ENCODE assay signal across 8 mouse cellular contexts in the genomic region with DNA sequence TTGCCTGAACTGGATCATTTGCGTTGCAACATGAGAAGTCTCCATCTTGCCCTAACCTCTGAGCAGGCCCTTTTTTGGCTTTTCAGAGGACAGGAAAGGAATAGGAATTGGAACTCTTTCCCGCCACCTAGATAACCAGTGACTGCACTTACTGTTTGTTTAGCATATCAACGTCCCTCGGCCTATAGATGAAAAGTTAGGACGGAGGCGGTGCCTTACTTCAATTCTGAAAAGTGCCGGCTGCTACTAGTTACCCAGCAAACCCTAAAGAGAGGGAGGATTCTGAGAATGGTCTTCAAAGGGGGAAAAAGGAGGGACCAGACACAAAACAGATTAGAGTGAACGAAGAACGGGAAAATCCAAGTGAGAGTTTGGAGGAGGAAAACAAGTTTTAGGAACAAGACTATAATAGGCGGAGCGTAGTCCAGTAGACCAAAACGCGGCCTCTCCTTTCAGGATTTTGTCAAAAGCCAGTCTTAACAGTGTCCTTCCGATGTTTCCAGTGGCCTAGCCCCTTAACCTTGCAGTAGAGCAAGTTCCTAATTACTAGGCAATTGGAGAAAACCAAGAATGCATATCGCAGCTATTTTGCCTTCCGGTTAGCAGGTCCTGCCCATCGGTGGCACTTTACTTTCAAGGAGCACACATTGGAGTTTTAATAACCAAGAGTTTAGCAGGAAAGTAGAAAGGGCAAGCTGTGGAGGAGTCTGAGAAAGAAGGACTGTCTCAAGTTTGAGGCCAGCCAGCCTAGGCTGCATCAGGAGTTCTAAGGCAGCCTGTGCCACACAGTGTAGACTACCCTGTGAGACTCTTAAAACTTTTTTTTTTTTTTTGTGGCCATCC. TPM values are rescaled to one million over a fixed set of nuclear protein-coding genes. Genes with fewer than 3 reads are reported as not detected.
A peak's percentile ranks its signal among the peaks of the same experiment; 100 is the strongest.
DNase-seq lines count a peak whose midpoint lies in the region; ATAC-seq lines count a peak whose summit lies in the region.

No protein-coding gene starts in this region.

- H3K27ac ChIP-seq in liver, embryonic 11.5 days (ENCODE audit: low read depth, low read length): peak overlapping the region; percentile 65
- H3K27ac ChIP-seq in embryonic facial prominence, embryonic 14.5 days (replicated peaks; ENCODE audit: low read depth, low read length): peak overlapping the region; percentile 97
- H3K27ac ChIP-seq in intestine, embryonic 15.5 days: peak overlapping the region; percentile 99
- H3K27ac ChIP-seq in neural tube, embryonic 15.5 days (replicated peaks): peak overlapping the region; percentile 81

- no peaks in the 10 kb centered on the region for H3K36me3 ChIP-seq in liver, embryonic 11.5 days (ENCODE audit: control insufficient read depth, insufficient read depth, low read length)
- H3K36me3 ChIP-seq in embryonic facial prominence, embryonic 14.5 days (ENCODE audit: control insufficient read depth, insufficient read depth, low read length): no peaks in the 10 kb centered on the region
- H3K36me3 ChIP-seq in intestine, embryonic 15.5 days: no peaks in the 10 kb centered on the region
- no peaks in the 10 kb centered on the region for H3K36me3 ChIP-seq in neural tube, embryonic 15.5 days

- DNase-seq in liver, embryonic 11.5 days (ENCODE audit: low spot score): no peak
- no peak for DNase-seq in liver
- DNase-seq in embryonic facial prominence, embryonic 14.5 days (ENCODE audit: low spot score): peak; percentile 33
- no peak for DNase-seq in adipocyte (ENCODE audit: low spot score)
- DNase-seq in cerebellum, postnatal 25 days: no peak

- 0 out of 2 replicates have a peak, but pooled peaks have one; percentile 3 for ATAC-seq in liver, embryonic 11.5 days (replicated peaks; ENCODE audit: low FRiP score)
- no peak for ATAC-seq in embryonic facial prominence, embryonic 14.5 days (ENCODE audit: low read depth)
- ATAC-seq in intestine, embryonic 15.5 days: peak; percentile 14
- ATAC-seq in neural tube, embryonic 15.5 days (ENCODE audit: low FRiP score): peak; percentile 4; the same call in 1 of the 2 replicates
- no peak for ATAC-seq in megakaryocyte-erythroid progenitor cell, adult 5-6 weeks (replicated peaks; ENCODE audit: low FRiP score, low TSS enrichment, poor library complexity, severe bottlenecking)

- 30% methylated on average over 17 of the region's 17 CpGs for WGBS in liver, embryonic 11.5 days
- WGBS in embryonic facial prominence, embryonic 14.5 days: 27% methylated on average over 17 of the region's 17 CpGs
- WGBS in intestine, embryonic 15.5 days: 27% methylated on average over 17 of the region's 17 CpGs
- 30% methylated on average over 17 of the region's 17 CpGs for WGBS in neural tube, embryonic 15.5 days

- H3K4me1 ChIP-seq in liver, embryonic 11.5 days (replicated peaks; ENCODE audit: control insufficient read depth, insufficient read depth, low read length): peaks cover 26% of the 10 kb centered on the region
- H3K4me1 ChIP-seq in embryonic facial prominence, embryonic 14.5 days (ENCODE audit: control insufficient read depth, insufficient read depth, low read length): peaks cover 20% of the 10 kb centered on the region; the same call in 1 of the 2 replicates
- peaks cover 29% of the 10 kb centered on the region for H3K4me1 ChIP-seq in intestine, embryonic 15.5 days (replicated peaks)
- peaks cover 38% of the 10 kb centered on the region for H3K4me1 ChIP-seq in neural tube, embryonic 15.5 days

- H3K27me3 ChIP-seq in liver, embryonic 11.5 days (replicated peaks; ENCODE audit: control insufficient read depth, insufficient read depth, low read length): no peaks in the 10 kb centered on the region
- H3K27me3 ChIP-seq in embryonic facial prominence, embryonic 14.5 days (replicated peaks; ENCODE audit: control insufficient read depth, insufficient read depth, low read length): no peaks in the 10 kb centered on the region
- H3K27me3 ChIP-seq in intestine, embryonic 15.5 days (replicated peaks): no peaks in the 10 kb centered on the region
- no peaks in the 10 kb centered on the region for H3K27me3 ChIP-seq in neural tube, embryonic 15.5 days (replicated peaks)

- H3K4me3 ChIP-seq in liver, embryonic 11.5 days (ENCODE audit: low read depth, low read length): peak overlapping the region; percentile 61
- H3K4me3 ChIP-seq in embryonic facial prominence, embryonic 14.5 days (ENCODE audit: low read depth, low read length): peak overlapping the region; percentile 84
- peak overlapping the region; percentile 91 for H3K4me3 ChIP-seq in intestine, embryonic 15.5 days (replicated peaks)
- peak overlapping the region; percentile 86 for H3K4me3 ChIP-seq in neural tube, embryonic 15.5 days (replicated peaks)

- H3K9me3 ChIP-seq in liver, embryonic 11.5 days (ENCODE audit: control insufficient read depth, low read length): no peaks in the 10 kb centered on the region
- H3K9me3 ChIP-seq in embryonic facial prominence, embryonic 14.5 days (ENCODE audit: control insufficient read depth, low read length): no peaks in the 10 kb centered on the region
- no peaks in the 10 kb centered on the region for H3K9me3 ChIP-seq in intestine, embryonic 15.5 days
- H3K9me3 ChIP-seq in neural tube, embryonic 15.5 days (replicated peaks): no peaks in the 10 kb centered on the region

- peak overlapping the region; percentile 66 for H3K4me2 ChIP-seq in liver, embryonic 11.5 days
- H3K4me2 ChIP-seq in embryonic facial prominence, embryonic 14.5 days (ENCODE audit: low read depth, low read length): peak overlapping the region; percentile 63
- peak overlapping the region; percentile 85 for H3K4me2 ChIP-seq in intestine, embryonic 15.5 days (replicated peaks)
- peak overlapping the region; percentile 77 for H3K4me2 ChIP-seq in neural tube, embryonic 15.5 days

- H3K9ac ChIP-seq in liver, embryonic 11.5 days (ENCODE audit: low read depth, low read length): peak overlapping the region; percentile 61
- peak overlapping the region; percentile 65; the same call in 1 of the 2 replicates for H3K9ac ChIP-seq in embryonic facial prominence, embryonic 14.5 days (ENCODE audit: low read depth, low read length)
- peak overlapping the region; percentile 51 for H3K9ac ChIP-seq in intestine, embryonic 15.5 days
- 0 out of 2 replicates have a peak overlapping the region, but pooled peaks have one; percentile 58 for H3K9ac ChIP-seq in neural tube, embryonic 15.5 days (replicated peaks)

RNA-seq across cellular contexts. Expression of gene Mpzl1, which starts 0.9 kb away (rescaled TPM):
- 85.7 and 89.5 TPM in 2 replicates for polyA plus RNA-seq in liver, embryonic 11.5 days (2014; fragmentation: Nextera tagmentation; extraction: Ambion mirVana)
- polyA plus RNA-seq in embryonic facial prominence, embryonic 14.5 days (2014; fragmentation: Nextera tagmentation; extraction: Ambion mirVana): 157 and 170 TPM in 2 replicates
- polyA plus RNA-seq in intestine, embryonic 15.5 days (2015; fragmentation: Nextera tagmentation; extraction: Ambion mirVana): 129 and 130 TPM in 2 replicates
- 159 and 163 TPM in 2 replicates for polyA plus RNA-seq in neural tube, embryonic 15.5 days (2015; fragmentation: Nextera tagmentation; extraction: Ambion mirVana)
- 0.77 and 3.5 TPM in 2 replicates for total RNA-seq in megakaryocyte-erythroid progenitor cell, adult 5-6 weeks (2014; fragmentation: Nextera tagmentation)
- 1.2 and 3.5 TPM in 2 replicates for total RNA-seq in megakaryocyte-erythroid progenitor cell, adult 5-6 weeks (2017)

Comparison
In these comparisons a context has a peak if more than half of its experiments do, and no peak if none do; other contexts are left out.
1. ATAC-seq: peak in liver, embryonic 11.5 days (single experiment), intestine, embryonic 15.5 days (single experiment) and neural tube, embryonic 15.5 days (single experiment); none in embryonic facial prominence, embryonic 14.5 days (single experiment) and megakaryocyte-erythroid progenitor cell, adult 5-6 weeks (single experiment).
2. Peak in every context shown above with its lines, with median percentiles within 50 percentile points of each other: H3K27ac ChIP-seq, H3K4me2 ChIP-seq, H3K4me3 ChIP-seq and H3K9ac ChIP-seq.